Mouse (Mus musculus) neural tube, embryonic 13.5 days (tissue): ENCODE results near the gene Bcor. TPM values are rescaled to one million over a fixed set of nuclear protein-coding genes. Genes with fewer than 3 reads are reported as not detected.

Experiments used
- ATAC-seq: fragments of 200-750 bp; cut with Nextera tagmentation; 2 replicates; pipeline ENCODE4 v1.8.0; 2017; ENCODE audit warnings: low read depth, mild to moderate bottlenecking, moderate TSS enrichment, moderate library complexity
- H3K27ac ChIP-seq: fragments of 300-500 bp; sonication (generic); replicated peaks from 2 replicates; pipeline ENCODE4 v1.5.1; 2015; ENCODE audit warnings: moderate library complexity, mild to moderate bottlenecking, inconsistent platforms
- H3K27me3 ChIP-seq: fragments of 300-500 bp; sonication (generic); 2 replicates; pipeline ENCODE4 v1.6.1; 2015; ENCODE audit warnings: mild to moderate bottlenecking, inconsistent platforms
- H3K36me3 ChIP-seq: fragments of 300-500 bp; sonication (generic); 2 replicates; pipeline ENCODE4 v1.6.1; 2015; ENCODE audit warnings: mild to moderate bottlenecking, inconsistent platforms
- H3K4me1 ChIP-seq: fragments of 300-500 bp; sonication (generic); replicated peaks from 2 replicates; pipeline ENCODE4 v1.6.1; 2015; ENCODE audit warnings: inconsistent platforms
- H3K4me2 ChIP-seq: fragments of 300-500 bp; sonication (generic); 2 replicates; pipeline ENCODE4 v1.6.1; 2015; ENCODE audit warnings: inconsistent platforms, mild to moderate bottlenecking, moderate library complexity
- H3K4me3 ChIP-seq: fragments of 300-500 bp; sonication (generic); 2 replicates; pipeline ENCODE4 v1.5.1; 2015; ENCODE audit warnings: mild to moderate bottlenecking, inconsistent platforms
- H3K9ac ChIP-seq: fragments of 300-500 bp; sonication (generic); 2 replicates; pipeline ENCODE4 v1.6.1; 2015; ENCODE audit warnings: moderate library complexity, mild to moderate bottlenecking, inconsistent platforms
- H3K9me3 ChIP-seq: fragments of 300-500 bp; sonication (generic); 2 replicates; pipeline ENCODE4 v1.6.1; 2016; ENCODE audit warnings: inconsistent platforms
- WGBS: fragments of 180-500 bp; shearing (Covaris S2); methylation state at CpG from one replicate; pipeline ENCODE4 v1.1.7; 2015; 5-methylcytosine and 5-hydroxymethylcytosine counted together
- polyA plus RNA-seq: library from polyadenylated mRNA; unstranded; fragments of >200 nt; fragmentation: Nextera tagmentation; extraction: Ambion mirVana; gene quantifications from 2 replicates; pipeline ENCODE4 v1.2.1, GENCODE M21; 2015

The Bcor gene
- polyA plus RNA-seq, 1 experiment from 2014 or later, result 18.4 TPM

DNA sequence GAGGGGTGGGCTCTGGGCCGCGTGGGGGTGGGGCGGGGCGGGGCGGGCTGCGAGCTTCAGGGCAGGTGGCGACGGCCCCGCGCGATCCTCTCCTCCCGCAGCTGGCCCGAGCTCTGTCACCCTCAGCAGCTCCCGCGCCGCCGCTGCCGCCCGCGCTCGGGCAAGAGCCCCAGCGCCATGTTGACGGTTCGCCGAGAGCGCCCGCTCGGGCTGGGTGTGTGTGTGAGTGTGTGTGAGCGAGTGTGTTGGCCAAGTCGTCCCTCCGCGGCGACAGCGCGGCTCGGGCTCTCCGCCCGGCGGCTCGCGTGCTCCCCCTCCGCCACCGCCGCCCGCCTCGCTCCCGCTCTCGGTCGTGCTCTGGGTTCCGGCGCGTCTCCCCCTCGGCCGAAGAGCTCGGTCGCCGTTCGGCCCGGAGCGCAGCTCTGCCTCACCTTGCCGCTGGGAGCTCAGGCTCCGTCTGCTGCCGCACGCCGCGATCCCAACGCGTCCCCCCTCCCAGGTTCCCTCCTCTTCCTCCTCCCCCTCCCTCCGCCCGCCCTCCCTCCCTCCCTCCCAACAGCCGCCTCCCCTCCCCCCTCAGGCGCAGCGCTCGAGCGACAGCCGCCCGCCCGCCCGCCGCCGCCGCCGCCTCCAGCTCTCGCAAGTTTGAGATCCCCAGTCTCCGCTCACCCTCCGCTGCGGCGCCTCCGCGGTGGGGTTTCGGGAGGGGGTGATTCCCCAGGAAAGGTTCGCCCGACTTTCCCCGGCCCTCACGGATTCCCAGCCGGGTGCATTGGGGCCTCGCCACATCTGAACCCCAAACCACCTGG, 79.9 kb downstream of the Bcor start:
- 3% methylated on average over 42 of the region's 97 CpGs for WGBS
- H3K27ac ChIP-seq, result peak overlapping the region; percentile 95
- peak overlapping the region; percentile 62 for H3K4me3 ChIP-seq
- H3K4me1 ChIP-seq, result peaks cover 55% of the 10 kb centered on the region
- peak overlapping the region; percentile 66 for H3K4me2 ChIP-seq
- peaks cover 98% of the 10 kb centered on the region for H3K27me3 ChIP-seq
- peak; percentile 44 for ATAC-seq
- H3K9me3 ChIP-seq, result no peaks in the 10 kb centered on the region
- H3K36me3 ChIP-seq, result no peaks in the 10 kb centered on the region
- H3K9ac ChIP-seq, result peak overlapping the region; percentile 86

GRCm38 (mm10) chrX:12079309-12080094, 80.7 kb downstream of the Bcor start:
- Histone ChIP-seq H3K9ac (peak overlapping the region; percentile 86), H3K36me3 (no peaks in the 10 kb centered on the region), H3K9me3 (no peaks in the 10 kb centered on the region), H3K27ac (peak overlapping the region; percentile 95), H3K27me3 (peaks cover 98% of the 10 kb centered on the region), H3K4me1 (peaks cover 54% of the 10 kb centered on the region), H3K4me2 (peak overlapping the region; percentile 66), H3K4me3 (peak overlapping the region; percentile 62)
- ATAC-seq, result peak; percentile 8; the same call in 1 of the 2 replicates
- under 1% methylated on average over 55 of the region's 79 CpGs for WGBS

GRCm38 (mm10) chrX:12079059-12079308, 81.2 kb downstream of the Bcor start:
- Histone ChIP-seq H3K4me3 (peak overlapping the region; percentile 62), H3K27ac (peak overlapping the region; percentile 95), H3K36me3 (no peaks in the 10 kb centered on the region), H3K9ac (peak overlapping the region; percentile 86), H3K27me3 (peaks cover 96% of the 10 kb centered on the region), H3K4me2 (peak overlapping the region; percentile 66), H3K9me3 (no peaks in the 10 kb centered on the region), H3K4me1 (peaks cover 54% of the 10 kb centered on the region)
- WGBS, result under 1% methylated on average over 26 of the region's 27 CpGs
- no peak for ATAC-seq

- Histone ChIP-seq H3K27ac (peak overlapping the region; percentile 95), H3K9me3 (no peaks in the 10 kb centered on the region), H3K36me3 (no peaks in the 10 kb centered on the region), H3K9ac (peak overlapping the region; percentile 86), H3K4me1 (peaks cover 54% of the 10 kb centered on the region), H3K4me3 (peak overlapping the region; percentile 62), H3K4me2 (peak overlapping the region; percentile 66), H3K27me3 (peaks cover 96% of the 10 kb centered on the region)
- no peak for ATAC-seq
- WGBS, result 2% methylated on average over 70 of the region's 73 CpGs
Measured at GRCm38 (mm10) chrX:12078195-12079058, 81.7 kb downstream of the Bcor start.

DNA sequence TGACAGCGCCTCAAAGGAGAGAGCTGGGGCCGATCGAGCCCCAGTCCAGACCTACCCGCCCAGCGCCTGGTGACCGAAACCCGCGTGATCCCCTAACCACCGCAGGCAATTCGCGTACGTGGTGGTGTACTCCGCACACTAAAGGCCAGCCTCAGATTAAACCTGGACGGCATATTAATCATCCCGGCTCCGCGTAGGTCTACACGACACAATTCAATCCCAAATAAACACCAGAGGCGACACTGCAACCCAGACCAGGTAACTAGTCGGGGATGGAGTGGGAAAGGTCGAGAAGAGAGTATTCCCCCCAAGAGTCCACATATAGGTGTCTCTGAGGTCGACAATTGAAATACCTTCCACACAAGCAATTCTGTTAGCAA, 82.6 kb downstream of the Bcor start:
- WGBS, result 5% methylated on average over 22 of the region's 22 CpGs
- H3K4me1 ChIP-seq, result peaks cover 54% of the 10 kb centered on the region
- peak overlapping the region; percentile 95 for H3K27ac ChIP-seq

DNA sequence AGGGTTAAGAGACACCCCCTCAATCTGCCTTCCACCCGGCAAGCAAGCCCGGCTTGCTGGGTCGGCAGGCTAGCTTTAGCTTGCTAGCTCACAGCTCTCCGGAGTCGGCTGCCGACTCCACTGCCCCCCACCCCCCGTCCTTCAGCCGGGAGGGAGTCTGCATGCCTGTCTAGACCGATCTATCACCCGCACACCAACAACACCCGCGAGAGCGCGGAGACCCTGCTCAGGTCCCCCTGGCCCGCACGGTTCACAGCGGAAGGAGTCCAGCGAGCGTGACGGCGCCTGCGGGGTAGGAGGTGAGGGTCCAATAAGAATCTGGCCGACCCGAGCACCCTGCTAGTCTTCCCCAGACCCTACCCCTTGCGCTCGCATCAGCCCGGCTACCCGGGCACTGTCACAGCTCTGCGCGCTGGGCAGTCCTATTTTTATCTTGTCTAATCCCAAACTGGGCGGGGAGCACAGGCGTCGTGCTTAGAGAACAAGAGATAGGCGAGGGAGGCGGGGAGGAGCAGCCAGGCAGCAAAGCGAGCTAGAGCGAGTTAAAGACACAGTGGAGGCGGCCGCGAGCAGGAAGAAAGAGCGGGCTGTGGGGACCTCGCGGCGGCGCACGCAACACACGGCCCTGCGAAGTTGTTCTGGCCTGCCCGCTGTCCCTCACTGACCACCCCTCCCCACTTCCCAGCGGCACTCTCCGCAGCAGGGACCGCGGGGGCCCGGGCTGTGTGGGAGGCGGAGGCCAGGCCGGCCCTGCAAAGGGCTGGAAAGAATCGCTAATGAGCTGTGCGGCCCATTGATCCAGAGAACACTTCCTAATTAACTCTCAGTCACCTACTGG, 83.2 kb downstream of the Bcor start:
- 2% methylated on average over 58 of the region's 58 CpGs for WGBS
- Histone ChIP-seq H3K27ac (peak overlapping the region; percentile 95), H3K9ac (peak overlapping the region; percentile 86), H3K4me3 (peak overlapping the region; percentile 62), H3K36me3 (no peaks in the 10 kb centered on the region), H3K27me3 (peaks cover 96% of the 10 kb centered on the region), H3K4me2 (peak overlapping the region; percentile 66), H3K9me3 (no peaks in the 10 kb centered on the region), H3K4me1 (peaks cover 55% of the 10 kb centered on the region)
- ATAC-seq, result peak; percentile 30

More for the DNA sequence above, 82.6 kb downstream of the Bcor start:
- H3K27me3 ChIP-seq, result peaks cover 96% of the 10 kb centered on the region
- H3K9me3 ChIP-seq, result no peaks in the 10 kb centered on the region
- peak overlapping the region; percentile 86 for H3K9ac ChIP-seq
- H3K36me3 ChIP-seq, result no peaks in the 10 kb centered on the region
- peak overlapping the region; percentile 62 for H3K4me3 ChIP-seq
- 0 out of 2 replicates have a peak, but pooled peaks have one; percentile 3 for ATAC-seq
- H3K4me2 ChIP-seq, result peak overlapping the region; percentile 66

DNA sequence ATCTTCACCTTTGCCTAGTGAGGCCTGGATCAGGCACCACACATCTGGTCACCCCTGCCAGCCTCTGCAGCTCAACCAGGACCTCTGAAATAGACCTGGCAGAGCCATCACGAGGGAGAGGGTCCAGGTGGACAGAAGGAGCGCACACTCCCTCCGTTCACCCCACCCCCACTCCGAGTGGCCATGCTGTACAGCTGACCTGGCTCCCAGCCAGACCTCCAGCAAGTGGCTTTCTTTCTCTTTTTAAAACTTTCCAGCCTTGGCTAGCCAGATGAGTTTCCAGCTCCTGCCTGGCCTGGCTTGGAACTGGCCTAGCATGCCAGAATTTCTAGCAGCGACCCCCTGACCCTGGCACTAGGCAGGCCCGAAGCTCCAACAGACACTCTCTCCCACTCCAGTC, 87.4 kb downstream of the Bcor start:
- H3K4me2 ChIP-seq, result no peak overlapping the region
- 18% methylated on average over 6 of the region's 6 CpGs for WGBS
- peaks cover 93% of the 10 kb centered on the region for H3K27me3 ChIP-seq
- peaks cover 86% of the 10 kb centered on the region for H3K4me1 ChIP-seq
- H3K36me3 ChIP-seq, result no peaks in the 10 kb centered on the region
- ATAC-seq, result no peak
- H3K9ac ChIP-seq, result no peak overlapping the region
- H3K27ac ChIP-seq, result no peak overlapping the region
- no peaks in the 10 kb centered on the region for H3K9me3 ChIP-seq
- no peak overlapping the region for H3K4me3 ChIP-seq

DNA sequence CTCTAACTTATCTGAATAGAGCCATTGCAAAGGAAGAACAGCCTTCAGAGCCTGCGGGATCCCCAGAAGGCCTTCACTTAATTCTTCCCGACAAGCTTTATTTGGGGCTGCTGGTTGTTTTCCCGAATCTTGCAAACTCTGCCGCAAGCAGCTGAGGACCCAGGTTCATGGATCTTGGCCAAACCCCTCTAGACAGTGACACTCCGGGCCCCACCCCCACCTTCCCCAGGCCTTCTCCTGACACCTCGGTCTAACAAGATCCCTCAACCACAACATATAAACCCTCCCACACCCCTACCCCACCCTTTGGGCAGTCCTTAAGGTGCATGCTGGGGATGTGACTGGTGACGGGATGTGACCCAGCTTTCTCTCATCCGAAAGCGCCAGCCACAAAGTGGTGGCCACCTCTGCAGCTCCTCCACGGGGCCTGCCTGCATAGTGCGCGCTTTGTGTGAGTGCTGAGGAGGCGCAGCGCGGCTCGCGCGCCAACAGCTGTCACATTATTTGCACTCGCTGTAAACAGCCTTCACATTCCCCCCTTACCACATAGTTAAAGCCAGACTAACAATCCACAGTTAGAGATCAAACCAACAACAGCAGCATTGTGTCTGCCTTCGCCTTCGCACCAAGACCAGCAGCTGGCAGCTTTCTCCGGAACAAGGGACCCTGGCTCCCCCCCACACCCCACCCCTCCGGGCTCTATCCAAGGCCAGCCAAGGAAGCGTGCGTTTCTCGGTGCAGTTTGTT, 91.0 kb downstream of the Bcor start:
- H3K4me1 ChIP-seq, result peaks cover 100% of the 10 kb centered on the region
- H3K9ac ChIP-seq, result peak overlapping the region; percentile 43
- peak overlapping the region; percentile 67 for H3K27ac ChIP-seq
- H3K36me3 ChIP-seq, result no peaks in the 10 kb centered on the region
- 4% methylated on average over 26 of the region's 26 CpGs for WGBS
- ATAC-seq, result peak; percentile 77
- H3K9me3 ChIP-seq, result no peaks in the 10 kb centered on the region
- peak overlapping the region; percentile 44 for H3K4me2 ChIP-seq
- no peak overlapping the region for H3K4me3 ChIP-seq
- H3K27me3 ChIP-seq, result peaks cover 88% of the 10 kb centered on the region

DNA sequence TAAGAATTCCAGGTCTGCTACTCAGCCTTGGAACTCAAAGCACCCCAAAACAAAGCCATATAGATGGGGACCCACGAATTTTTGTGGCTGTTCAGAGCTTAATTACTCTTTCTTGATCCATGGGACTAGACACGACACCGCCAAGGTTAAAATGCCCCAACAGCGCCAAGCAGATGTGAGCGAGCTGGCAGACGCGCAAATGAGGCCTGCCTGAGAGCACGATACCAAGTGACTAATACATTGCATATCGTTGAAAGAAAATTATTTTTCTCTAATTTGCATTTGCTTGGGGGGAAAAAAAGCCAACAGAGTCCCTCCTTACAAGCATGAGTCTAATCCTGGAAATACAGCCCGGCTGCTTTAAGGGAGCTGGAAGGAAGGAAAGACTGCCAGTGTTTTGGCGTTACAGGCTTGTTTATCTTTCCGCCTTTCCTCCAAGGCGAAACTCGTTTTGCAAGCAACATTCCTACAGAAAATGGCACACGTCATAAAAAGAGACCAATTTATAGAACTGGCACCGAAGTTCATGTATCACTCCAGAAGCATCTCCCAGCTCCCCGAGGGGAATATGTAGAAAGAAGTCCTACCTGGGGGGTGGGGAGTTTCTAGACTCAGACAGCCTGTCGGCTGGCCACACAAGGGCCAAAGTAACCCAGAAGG, 92.2 kb downstream of the Bcor start:
- Histone ChIP-seq H3K36me3 (no peaks in the 10 kb centered on the region), H3K9ac (no peak overlapping the region), H3K4me1 (peaks cover 100% of the 10 kb centered on the region), H3K4me3 (no peak overlapping the region), H3K27me3 (peaks cover 90% of the 10 kb centered on the region), H3K4me2 (peak overlapping the region; percentile 44), H3K27ac (no peak overlapping the region), H3K9me3 (no peaks in the 10 kb centered on the region)
- ATAC-seq, result no peak
- 10% methylated on average over 18 of the region's 18 CpGs for WGBS

DNA sequence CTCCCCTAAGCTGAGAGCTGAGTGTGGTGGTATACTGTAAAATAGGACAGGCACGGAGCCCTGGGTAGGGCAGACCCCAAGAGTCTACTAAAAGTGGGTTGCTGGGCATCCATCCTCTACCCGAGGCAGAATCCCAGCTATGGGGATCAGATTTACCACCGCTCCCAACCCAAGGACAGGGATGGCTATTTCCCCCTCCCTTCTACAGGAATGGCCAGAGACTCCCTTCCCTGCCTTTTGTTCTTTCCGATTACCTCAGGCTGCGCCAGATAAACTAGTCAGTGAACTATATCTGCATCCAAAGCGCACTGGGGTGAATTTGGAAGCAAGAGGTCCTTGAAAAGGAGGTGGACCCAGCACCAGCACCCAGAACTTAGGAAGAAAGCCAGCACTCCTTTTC, 93.1 kb downstream of the Bcor start:
- H3K4me1 ChIP-seq, result peaks cover 100% of the 10 kb centered on the region
- H3K27ac ChIP-seq, result no peak overlapping the region
- H3K9me3 ChIP-seq, result no peaks in the 10 kb centered on the region
- 3% methylated on average over 6 of the region's 6 CpGs for WGBS
- H3K4me3 ChIP-seq, result no peak overlapping the region
- no peak for ATAC-seq
- H3K27me3 ChIP-seq, result peaks cover 90% of the 10 kb centered on the region
- no peaks in the 10 kb centered on the region for H3K36me3 ChIP-seq
- peak overlapping the region; percentile 50; the same call in 1 of the 2 replicates for H3K9ac ChIP-seq
- H3K4me2 ChIP-seq, result peak overlapping the region; percentile 36
